Mouse (Mus musculus): ENCODE data around the gene Trim41. TPM values are rescaled to one million over a fixed set of nuclear protein-coding genes. Genes with fewer than 3 reads are reported as not detected.
A peak's percentile ranks its signal among the peaks of the same experiment; 100 is the strongest.

The Trim41 gene
- 5.6 and 7.8 TPM in 2 replicates for polyA plus RNA-seq (2015; fragmentation: Nextera tagmentation; extraction: Ambion mirVana)

DNA sequence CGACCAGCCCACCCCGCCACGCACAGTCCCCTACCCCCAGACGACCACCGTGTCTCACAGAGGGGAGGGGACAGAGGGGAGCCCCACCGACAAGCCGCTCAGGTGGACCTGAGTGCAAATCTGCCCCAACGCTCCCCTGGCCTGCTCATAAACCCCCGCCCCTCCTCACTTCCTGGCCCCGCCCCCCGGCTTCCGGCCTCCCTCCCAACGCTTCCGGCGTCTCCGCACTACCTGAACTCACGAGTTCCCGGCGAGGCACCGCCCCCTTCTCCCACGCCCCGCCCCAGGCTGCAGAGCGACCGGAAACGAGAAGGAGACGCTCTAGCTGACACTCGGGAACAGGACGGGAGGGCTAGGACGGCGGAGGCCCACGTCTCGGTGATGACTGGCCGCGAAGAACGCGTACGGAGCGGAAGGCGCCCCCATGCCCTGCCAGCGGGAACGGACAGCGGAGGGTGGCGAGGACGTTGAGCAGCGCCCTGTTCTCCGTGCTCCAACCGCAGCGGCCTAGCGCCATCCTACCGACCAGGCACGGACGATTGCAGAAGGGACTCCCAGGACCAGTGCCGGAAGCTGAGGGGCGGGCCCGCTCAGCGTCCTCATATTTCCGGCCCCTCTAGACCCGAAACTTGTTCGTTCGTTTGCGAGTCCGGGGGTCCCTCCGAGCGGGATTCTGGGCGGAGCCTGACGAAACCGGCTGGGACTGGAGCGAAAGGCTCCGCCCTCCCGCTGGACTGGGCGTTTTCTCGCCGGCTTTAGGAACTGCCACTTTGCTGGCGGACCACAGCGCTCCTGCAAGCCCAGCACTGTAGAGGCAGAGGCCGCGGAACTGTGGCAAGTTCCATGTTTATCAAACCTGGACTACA, at the start of gene Trim41:
Gene Trim41, minus strand, starts transcription at position 554 of the 866 bp plus-strand sequence.
- WGBS = under 1% methylated on average over 75 of the region's 77 CpGs
- peak within 1 kb of the TSS; percentile 68 for H3K4me3 ChIP-seq
- peak within 1 kb of the TSS; percentile 73 for H3K9ac ChIP-seq
- peak within 1 kb of the TSS; percentile 83 for H3K4me2 ChIP-seq
- peaks cover 9% of the 10 kb centered on the region for H3K36me3 ChIP-seq
- peak; percentile 96 for ATAC-seq (ENCODE audit: insufficient number of reproducible peaks, low FRiP score, low TSS enrichment, low read depth)
- H3K27ac ChIP-seq = peak within 1 kb of the TSS; percentile 98
- H3K27me3 ChIP-seq = no peaks in the 10 kb centered on the region
- no peaks in the 10 kb centered on the region for H3K9me3 ChIP-seq
- H3K4me1 ChIP-seq = peaks cover 19% of the 10 kb centered on the region

DNA sequence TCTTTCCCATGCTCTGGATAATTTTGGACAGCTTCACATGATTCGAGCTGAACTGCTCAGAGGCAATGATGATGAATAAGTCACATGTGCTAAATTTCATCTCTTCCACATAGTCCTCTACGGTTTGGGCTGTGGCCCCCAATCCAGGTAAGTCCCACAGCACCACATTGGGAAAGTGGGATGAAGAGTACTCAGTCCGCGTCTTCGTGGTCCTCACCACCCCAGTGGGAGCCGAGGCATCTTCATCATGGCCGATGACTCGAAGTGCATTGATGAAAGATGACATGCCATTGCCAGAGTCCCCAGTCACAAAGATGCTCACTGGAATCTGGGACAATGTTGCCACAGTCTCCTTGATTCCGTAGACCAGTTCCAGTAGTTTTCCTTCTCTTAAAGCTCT, 49.3 kb upstream of the Trim41 start:
- no peak for ATAC-seq (ENCODE audit: insufficient number of reproducible peaks, low FRiP score, low TSS enrichment, low read depth)
- Histone ChIP-seq H3K4me1 (peaks cover 8% of the 10 kb centered on the region), H3K9me3 (no peaks in the 10 kb centered on the region), H3K36me3 (no peaks in the 10 kb centered on the region), H3K27me3 (no peaks in the 10 kb centered on the region), H3K4me2 (no peak overlapping the region), H3K9ac (no peak overlapping the region), H3K4me3 (no peak overlapping the region), H3K27ac (no peak overlapping the region)
- 93% methylated on average over 9 of the region's 9 CpGs for WGBS

DNA sequence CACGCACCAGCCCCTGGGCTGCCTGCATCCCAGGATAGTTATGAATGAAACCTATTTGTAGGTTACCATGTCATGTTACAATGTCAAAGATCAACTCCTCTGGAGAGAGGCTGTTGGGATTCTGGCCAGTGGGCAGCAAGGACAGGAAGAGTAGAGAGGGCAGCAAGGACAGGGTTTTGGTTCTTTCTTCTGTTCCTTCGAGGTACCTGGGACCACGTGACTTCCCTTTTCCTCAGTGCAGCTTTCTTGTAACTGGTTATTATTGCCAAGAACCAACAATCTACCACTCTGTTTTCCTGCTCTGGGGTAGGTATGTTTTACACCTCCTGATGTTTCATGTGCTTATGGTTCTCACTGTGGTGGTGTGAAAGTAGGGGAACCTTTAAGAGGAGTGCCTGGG, 46.7 kb upstream of the Trim41 start:
- Histone ChIP-seq H3K9ac (no peak overlapping the region), H3K27me3 (peaks cover 11% of the 10 kb centered on the region), H3K27ac (no peak overlapping the region), H3K4me2 (no peak overlapping the region), H3K4me3 (no peak overlapping the region), H3K36me3 (no peaks in the 10 kb centered on the region), H3K4me1 (0 out of 2 replicates have a peak, but pooled peaks cover 1% of the 10 kb centered on the region), H3K9me3 (no peaks in the 10 kb centered on the region)
- no peak for ATAC-seq (ENCODE audit: insufficient number of reproducible peaks, low FRiP score, low TSS enrichment, low read depth)
- WGBS = 91% methylated on average over 3 of the region's 3 CpGs

DNA sequence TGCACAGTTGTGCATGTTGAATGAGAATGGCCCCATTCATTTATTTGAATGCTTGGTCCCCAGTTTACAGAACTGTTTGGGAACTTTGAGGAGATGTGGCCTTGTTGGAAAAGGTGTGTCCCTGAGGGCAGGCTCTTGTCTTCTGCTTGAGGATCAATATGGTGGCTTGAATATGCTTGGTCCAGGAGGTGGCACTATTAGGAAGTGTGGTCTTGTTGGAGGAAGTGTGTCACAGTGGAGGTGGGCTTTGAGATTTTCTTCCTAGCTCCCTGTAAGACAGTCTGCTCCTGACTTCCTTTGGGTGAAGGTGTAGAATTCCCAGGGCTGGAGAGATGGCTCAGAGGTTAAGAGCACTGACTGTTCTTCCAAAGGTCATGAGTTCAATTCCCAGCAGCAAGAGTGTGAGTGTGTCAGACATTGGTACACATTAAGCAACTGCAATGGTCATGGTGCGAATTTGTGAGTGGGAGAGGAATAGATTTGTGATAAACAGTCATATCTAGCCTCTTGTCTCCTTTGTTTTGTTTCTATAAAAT, 45.7 kb upstream of the Trim41 start:
- Histone ChIP-seq H3K27me3 (peaks cover 11% of the 10 kb centered on the region), H3K36me3 (no peaks in the 10 kb centered on the region), H3K4me3 (no peak overlapping the region), H3K4me1 (peaks cover 10% of the 10 kb centered on the region), H3K27ac (no peak overlapping the region), H3K9me3 (no peaks in the 10 kb centered on the region), H3K4me2 (no peak overlapping the region), H3K9ac (no peak overlapping the region)
- ATAC-seq (ENCODE audit: insufficient number of reproducible peaks, low FRiP score, low TSS enrichment, low read depth) = no peak
- 78% methylated on average over 1 of the region's 1 CpGs for WGBS

DNA sequence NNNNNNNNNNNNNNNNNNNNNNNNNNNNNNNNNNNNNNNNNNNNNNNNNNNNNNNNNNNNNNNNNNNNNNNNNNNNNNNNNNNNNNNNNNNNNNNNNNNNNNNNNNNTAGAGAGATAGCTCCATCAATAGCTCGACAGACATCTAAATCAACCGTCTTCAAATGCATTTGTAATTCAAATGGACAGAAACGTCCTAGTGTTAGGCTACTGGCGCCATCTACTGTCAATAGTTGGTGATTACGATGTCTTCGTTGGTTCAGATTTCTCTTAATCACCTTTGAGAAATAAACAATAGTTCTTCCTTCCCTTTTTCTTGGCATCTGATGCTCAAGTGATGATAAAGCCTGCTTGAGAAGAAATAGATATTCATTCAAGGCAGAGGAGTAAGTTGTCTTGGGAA, 41.9 kb upstream of the Trim41 start:
- no peak overlapping the region for H3K9ac ChIP-seq
- no peak for ATAC-seq (ENCODE audit: insufficient number of reproducible peaks, low FRiP score, low TSS enrichment, low read depth)
- under 1% methylated on average over 6 of the region's 6 CpGs for WGBS

DNA sequence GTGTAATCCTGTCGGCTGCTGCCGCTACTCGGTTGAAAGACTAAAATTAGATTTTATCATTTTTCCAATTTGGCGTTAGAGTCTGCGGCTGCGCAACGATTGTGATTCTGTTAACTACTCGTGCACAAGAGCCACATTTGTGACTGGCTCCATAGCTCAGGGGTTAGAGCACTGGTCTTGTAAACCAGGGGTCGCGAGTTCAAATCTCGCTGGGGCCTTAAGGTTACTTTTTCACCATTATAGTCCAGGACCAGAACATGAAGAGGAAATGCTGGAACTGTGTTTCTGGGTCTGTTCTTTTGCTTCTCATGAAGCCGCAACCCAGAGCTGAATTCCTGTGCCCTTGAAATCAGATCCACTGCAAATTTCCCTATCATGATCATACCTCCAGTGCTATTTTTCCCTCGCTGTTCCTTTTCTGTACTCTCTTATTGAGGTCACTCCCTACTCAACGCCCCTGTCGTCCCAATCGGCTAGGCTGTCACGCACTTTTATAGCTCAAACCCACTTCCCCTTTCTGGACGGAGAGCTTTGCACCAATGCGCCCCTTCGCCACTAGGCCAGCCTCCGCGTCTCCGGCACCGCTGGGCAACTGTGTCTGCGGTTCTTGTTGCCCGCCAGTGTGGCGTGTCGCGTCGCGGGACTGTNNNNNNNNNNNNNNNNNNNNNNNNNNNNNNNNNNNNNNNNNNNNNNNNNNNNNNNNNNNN, 36.5 kb upstream of the Trim41 start:
- under 1% methylated on average over 31 of the region's 31 CpGs for WGBS
- Histone ChIP-seq H3K4me1 (peaks cover 34% of the 10 kb centered on the region), H3K9ac (0 out of 2 replicates have a peak overlapping the region, but pooled peaks have one; percentile 35), H3K9me3 (no peaks in the 10 kb centered on the region), H3K27me3 (no peaks in the 10 kb centered on the region; the same call in 1 of the 2 replicates), H3K4me2 (peak overlapping the region; percentile 83), H3K36me3 (no peaks in the 10 kb centered on the region), H3K4me3 (peak overlapping the region; percentile 60), H3K27ac (peak overlapping the region; percentile 34; the same call in 1 of the 2 replicates)
- peak; percentile 53; the same call in 1 of the 2 replicates for ATAC-seq (ENCODE audit: insufficient number of reproducible peaks, low FRiP score, low TSS enrichment, low read depth)

More for the DNA sequence above, 41.9 kb upstream of the Trim41 start:
- Histone ChIP-seq H3K9me3 (no peaks in the 10 kb centered on the region), H3K36me3 (no peaks in the 10 kb centered on the region), H3K4me2 (peak overlapping the region; percentile 64; the same call in 1 of the 2 replicates), H3K4me1 (peaks cover 28% of the 10 kb centered on the region), H3K27ac (no peak overlapping the region), H3K27me3 (peaks cover 11% of the 10 kb centered on the region), H3K4me3 (peak overlapping the region; percentile 60; the same call in 1 of the 2 replicates)

DNA sequence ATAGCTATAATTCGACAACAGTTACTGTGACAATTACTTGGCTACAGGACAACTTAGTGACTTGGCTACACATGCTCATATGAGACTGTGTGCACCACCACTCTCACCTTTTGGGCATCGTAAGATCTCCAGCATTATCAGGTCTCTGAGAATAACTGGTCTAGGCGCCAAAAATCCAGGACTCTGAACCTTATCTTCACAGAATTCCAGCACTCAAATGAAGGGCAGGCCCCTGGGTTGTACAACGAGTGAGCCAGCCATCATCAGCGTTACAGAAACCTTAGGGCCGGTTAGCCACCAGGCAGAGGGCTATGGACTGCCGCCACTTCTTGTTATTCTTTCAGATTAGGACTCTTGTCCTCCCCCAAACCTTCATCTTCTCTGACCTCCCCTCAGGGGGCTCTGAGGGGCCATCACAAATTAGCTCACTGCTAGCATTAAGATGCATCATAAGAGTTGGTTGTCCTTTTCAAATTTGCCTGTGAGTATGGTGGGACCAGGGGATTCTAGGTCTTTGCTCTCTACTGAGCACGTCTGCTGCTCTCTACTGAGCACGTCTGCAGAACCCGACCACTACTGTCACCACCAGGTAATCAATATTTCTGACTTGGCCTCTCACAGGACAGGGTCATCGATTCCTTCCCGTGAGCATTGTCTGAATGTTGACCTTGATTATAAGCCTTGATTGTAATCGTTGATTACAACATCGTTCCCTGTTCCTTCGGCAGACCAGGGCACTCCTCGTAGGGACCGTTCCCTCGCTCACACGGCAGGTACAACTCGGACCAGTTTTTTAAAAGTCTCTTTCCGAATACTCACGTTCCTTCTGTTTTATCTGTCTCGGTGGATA, 35.7 kb upstream of the Trim41 start:
- no peak; the same call in 1 of the 2 replicates for ATAC-seq (ENCODE audit: insufficient number of reproducible peaks, low FRiP score, low TSS enrichment, low read depth)

DNA sequence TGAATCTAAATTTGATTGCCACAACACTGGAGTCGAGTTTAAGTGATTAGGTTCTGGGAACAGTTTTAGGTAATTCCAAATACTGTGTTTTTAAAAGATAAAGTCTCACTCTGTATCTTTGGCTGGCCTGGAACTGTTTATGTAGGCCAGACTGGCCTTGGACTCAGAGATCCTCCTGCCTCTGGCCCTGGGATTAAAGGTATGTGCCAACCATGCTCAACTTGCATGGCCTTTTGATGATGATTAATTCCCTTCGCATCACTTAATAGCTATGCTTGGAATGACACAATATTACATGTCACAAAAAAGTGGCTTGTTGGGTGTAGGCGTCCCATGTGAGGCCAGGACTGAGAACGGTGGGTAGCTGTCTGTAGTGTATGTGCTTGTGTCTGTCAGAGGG, 35.0 kb upstream of the Trim41 start:
- no peak for ATAC-seq (ENCODE audit: insufficient number of reproducible peaks, low FRiP score, low TSS enrichment, low read depth)
- Histone ChIP-seq H3K4me3 (peak overlapping the region; percentile 60; the same call in 1 of the 2 replicates), H3K9me3 (no peaks in the 10 kb centered on the region), H3K36me3 (no peaks in the 10 kb centered on the region), H3K27me3 (no peaks in the 10 kb centered on the region), H3K4me1 (peaks cover 24% of the 10 kb centered on the region), H3K4me2 (no peak overlapping the region), H3K27ac (no peak overlapping the region), H3K9ac (no peak overlapping the region)
- WGBS = 78% methylated on average over 4 of the region's 4 CpGs

More for the DNA sequence above, 35.7 kb upstream of the Trim41 start:
- peaks cover 28% of the 10 kb centered on the region for H3K4me1 ChIP-seq
- peak overlapping the region; percentile 34; the same call in 1 of the 2 replicates for H3K27ac ChIP-seq
- no peaks in the 10 kb centered on the region for H3K9me3 ChIP-seq
- peak overlapping the region; percentile 60 for H3K4me3 ChIP-seq
- WGBS = 8% methylated on average over 23 of the region's 23 CpGs
- H3K27me3 ChIP-seq = no peaks in the 10 kb centered on the region
- H3K36me3 ChIP-seq = no peaks in the 10 kb centered on the region
- peak overlapping the region; percentile 83 for H3K4me2 ChIP-seq
- H3K9ac ChIP-seq = peak overlapping the region; percentile 37; the same call in 1 of the 2 replicates

DNA sequence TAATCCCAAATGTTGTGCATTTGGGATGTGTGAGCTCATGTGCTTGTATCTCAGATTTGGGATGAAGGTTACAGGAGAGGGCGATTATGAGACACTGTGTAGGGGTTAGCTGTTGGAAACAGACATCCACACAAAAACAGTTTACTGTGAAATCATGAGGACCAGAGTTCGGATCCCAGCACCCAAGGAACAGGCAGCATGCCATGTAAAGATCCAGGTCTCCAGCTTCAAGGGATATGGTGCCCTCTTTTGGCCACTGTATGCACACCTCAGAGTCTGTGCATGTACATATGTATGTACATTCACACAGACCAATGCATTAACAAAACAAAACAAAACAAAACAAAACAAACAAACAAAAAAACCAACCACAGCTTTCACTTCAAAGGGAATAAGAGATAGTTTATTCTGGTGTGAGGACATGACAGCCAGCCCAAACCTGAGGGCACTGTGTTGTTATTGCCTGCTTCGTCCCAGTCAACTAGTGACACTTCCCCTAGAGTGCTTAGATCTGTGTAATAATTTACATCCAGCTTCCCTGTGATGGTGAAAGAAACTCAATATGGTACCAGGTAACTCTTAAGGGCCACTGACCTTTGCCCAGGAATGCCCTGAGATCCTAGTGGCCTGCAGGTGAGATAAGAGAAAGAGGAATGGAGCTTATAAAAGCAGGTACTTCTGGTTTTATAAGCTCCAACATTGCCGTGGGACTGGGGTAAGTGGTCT, 34.3 kb upstream of the Trim41 start:
- H3K4me1 ChIP-seq = peaks cover 20% of the 10 kb centered on the region
- H3K27me3 ChIP-seq = no peaks in the 10 kb centered on the region
- no peak overlapping the region for H3K4me3 ChIP-seq
- no peak overlapping the region for H3K4me2 ChIP-seq
- no peak overlapping the region for H3K9ac ChIP-seq
- no peaks in the 10 kb centered on the region for H3K9me3 ChIP-seq
- ATAC-seq (ENCODE audit: insufficient number of reproducible peaks, low FRiP score, low TSS enrichment, low read depth) = no peak
- WGBS = 76% methylated on average over 4 of the region's 4 CpGs
- no peak overlapping the region for H3K27ac ChIP-seq
- H3K36me3 ChIP-seq = no peaks in the 10 kb centered on the region

DNA sequence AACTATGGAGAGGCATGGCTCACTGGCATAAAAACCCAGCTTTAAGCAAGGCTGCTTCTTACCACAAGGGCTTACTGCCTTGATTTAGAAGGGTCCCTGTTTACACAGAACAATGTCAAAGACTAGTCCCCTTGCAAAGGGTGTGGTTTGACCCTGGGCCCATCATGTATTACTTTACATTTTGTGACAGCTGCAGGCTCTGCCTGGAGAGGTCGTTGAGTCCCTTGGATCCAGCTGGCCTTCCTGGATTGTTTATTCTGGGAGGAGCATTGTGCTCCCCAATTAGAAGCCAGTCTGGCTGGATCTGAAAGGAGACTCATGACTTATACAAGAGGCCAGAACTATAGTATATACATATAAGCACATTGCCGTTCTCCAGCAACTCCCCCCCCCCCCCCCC, 33.1 kb upstream of the Trim41 start:
- Histone ChIP-seq H3K9ac (no peak overlapping the region), H3K36me3 (no peaks in the 10 kb centered on the region), H3K4me1 (peaks cover 20% of the 10 kb centered on the region), H3K4me3 (no peak overlapping the region), H3K9me3 (no peaks in the 10 kb centered on the region), H3K27ac (no peak overlapping the region), H3K27me3 (no peaks in the 10 kb centered on the region), H3K4me2 (no peak overlapping the region)
- ATAC-seq (ENCODE audit: insufficient number of reproducible peaks, low FRiP score, low TSS enrichment, low read depth) = no peak
- 60% methylated on average over 2 of the region's 2 CpGs for WGBS

Data from limb, embryonic 15.5 days (tissue).